In the genomic region with DNA sequence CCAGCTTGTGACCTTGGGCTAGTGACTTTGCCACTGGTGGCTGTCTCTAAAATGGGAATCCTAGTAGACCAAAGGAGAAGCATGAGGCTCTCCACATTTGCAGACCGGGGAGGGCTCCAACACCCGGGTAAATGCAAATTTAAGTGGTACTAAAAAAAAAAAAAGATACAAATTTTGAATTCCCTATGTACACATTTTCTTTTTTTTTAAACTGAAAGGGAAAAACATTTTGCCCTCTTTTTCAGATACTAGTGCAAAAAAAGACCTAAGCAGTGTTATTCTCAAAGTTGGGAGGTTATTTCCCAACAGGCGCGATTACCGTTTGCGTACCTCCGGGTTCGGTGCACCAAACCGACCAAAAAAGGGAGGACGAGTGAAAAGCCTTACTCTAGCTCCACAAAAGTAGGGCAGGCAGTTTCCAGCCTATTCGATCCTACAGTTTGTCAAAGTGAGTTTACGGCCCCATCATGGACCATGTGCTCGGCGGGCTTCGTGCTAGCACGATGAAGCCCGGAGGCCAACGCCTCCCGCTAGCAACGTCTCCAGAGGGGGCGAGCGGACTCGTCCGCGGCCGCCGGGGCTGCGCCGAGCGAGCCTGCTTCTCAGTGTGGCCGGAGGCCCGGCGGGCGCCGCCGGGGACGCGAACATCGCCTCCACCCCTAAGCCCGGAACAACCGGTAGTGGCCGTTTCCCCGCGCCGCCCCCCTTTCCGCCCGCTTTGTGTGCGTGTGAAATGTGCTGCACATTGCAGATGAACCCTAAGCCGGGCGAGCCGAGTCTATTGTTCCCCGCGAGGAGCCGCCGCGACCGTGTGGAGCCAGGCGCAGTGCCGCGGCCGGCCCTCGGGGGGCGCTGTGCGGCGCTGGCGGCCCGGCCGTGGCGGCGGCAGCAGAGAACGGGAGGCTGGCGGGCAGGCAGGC, we compare ENCODE assay signal across 8 mouse cellular contexts. TPM values are rescaled to one million over a fixed set of nuclear protein-coding genes. Genes with fewer than 3 reads are reported as not detected.
A peak's percentile ranks its signal among the peaks of the same experiment; 100 is the strongest.
DNase-seq lines count a peak whose midpoint lies in the region; ATAC-seq and TF ChIP-seq lines count a peak whose summit lies in the region.

No protein-coding gene starts in this region.

- peak; percentile 90 for DNase-seq in ZHBTc4 (ENCODE audit: low read depth, low spot score)
- DNase-seq in gastrocnemius, adult 2 months: peak; percentile 96
- DNase-seq in hindbrain, postnatal 0 days (ENCODE audit: low spot score): peak; percentile 97
- DNase-seq in left cerebral cortex, adult 8-10 months (ENCODE audit: low spot score in 2 of 2): peak; percentile 85 to 90
- peak; percentile 92 for DNase-seq in right cerebral cortex, adult 18-20 months
- DNase-seq in urinary bladder, adult 2 months (ENCODE audit: low spot score): peak; percentile 95

- peaks cover 7% of the 10 kb centered on the region; the same call in 1 of the 2 replicates for H3K4me1 ChIP-seq in hindbrain, postnatal 0 days (ENCODE audit: insufficient read depth, low read length)

- under 1% methylated on average over 55 of the region's 72 CpGs for WGBS in hindbrain, postnatal 0 days

- peak overlapping the region; percentile 79 for H3K4me3 ChIP-seq in gastrocnemius, adult 2 months
- H3K4me3 ChIP-seq in hindbrain, postnatal 0 days (ENCODE audit: low read length): peak overlapping the region; percentile 95

- intact Hi-C loops in gastrocnemius, adult 2 months (cut with DNase I): loop anchor here (2.0 to 10.0 kb wide), 5 partner anchors 175 to 521 kb away; a partner anchor contains a TSS

- H3K27me3 ChIP-seq in hindbrain, postnatal 0 days (ENCODE audit: insufficient read depth, low read length): no peaks in the 10 kb centered on the region

- H3K9me3 ChIP-seq in hindbrain, postnatal 0 days (ENCODE audit: low read length): no peaks in the 10 kb centered on the region

- H3K4me2 ChIP-seq in hindbrain, postnatal 0 days (ENCODE audit: low read depth, low read length): peak overlapping the region; percentile 71

- H3K9ac ChIP-seq in hindbrain, postnatal 0 days (replicated peaks; ENCODE audit: low read length): peak overlapping the region; percentile 100

- ATAC-seq in common myeloid progenitor, adult 5-6 weeks (replicated peaks; ENCODE audit: low read depth, poor library complexity, severe bottlenecking): peak; percentile 59
- ATAC-seq in hindbrain, postnatal 0 days: peak; percentile 87
- peak; percentile 60 for ATAC-seq in megakaryocyte, adult 5-6 weeks (ENCODE audit: poor library complexity, severe bottlenecking)

- peak overlapping the region; percentile 96 for H3K27ac ChIP-seq in gastrocnemius, adult 2 months
- peak overlapping the region; percentile 100 for H3K27ac ChIP-seq in hindbrain, postnatal 0 days

- H3K36me3 ChIP-seq in hindbrain, postnatal 0 days (ENCODE audit: insufficient read depth, low read length): no peaks in the 10 kb centered on the region

- peak; percentile 86 for TF ChIP-seq CTCF in gastrocnemius, adult 2 months (IDR thresholded peaks at IDR 0.05)
- TF ChIP-seq CTCF in hindbrain, postnatal 0 days (IDR thresholded peaks at IDR 0.05; ENCODE audit: low read depth): peak; percentile 49

RNA-seq across cellular contexts. Expression of a gene that starts 1.0 kb away (rescaled TPM):
- 48.1 and 66.9 TPM in 2 replicates for total RNA-seq in common myeloid progenitor, adult 5-6 weeks (2017)
- total RNA-seq in gastrocnemius, adult 2 months (2021): 10 to 100 TPM; 13.1 to 13.2 TPM
- 35.0 and 38.4 TPM in 2 replicates for total RNA-seq in hindbrain, postnatal 0 days (2014; rRNA removed)
- 11.2 and 11.5 TPM in 2 replicates for polyA plus RNA-seq in hindbrain, postnatal 0 days (2015; fragmentation: Nextera tagmentation; extraction: Ambion mirVana)
- 10 to 100 TPM; 28.3 to 35.3 (median 31.5) TPM for total RNA-seq in left cerebral cortex, adult 8-10 months (2022)
- total RNA-seq in megakaryocyte, adult 5-6 weeks (2015): 39.0 and 44.5 TPM in 2 replicates
- 28.5 and 36.2 TPM in 2 replicates for total RNA-seq in megakaryocyte, adult 5-6 weeks (2017)
- 14.1 and 17.3 TPM in 2 replicates for polyA plus RNA-seq in urinary bladder, adult 2 months (2012; rRNA removed)

Comparison
In these comparisons a context has a peak if more than half of its experiments do, and no peak if none do; other contexts are left out.
1. Peak in every context shown above with its lines: DNase-seq, ATAC-seq, H3K4me3 ChIP-seq and H3K27ac ChIP-seq.